Mouse (Mus musculus) embryonic facial prominence, embryonic 12.5 days (tissue): ENCODE data around the gene Fam189a1. TPM values are rescaled to one million over a fixed set of nuclear protein-coding genes. Genes with fewer than 3 reads are reported as not detected.

Experiments
- ATAC-seq: fragments of 200-750 bp; cut with Nextera tagmentation; 2 replicates; pipeline ENCODE4 v1.8.0; 2017; ENCODE audit not compliant: insufficient number of reproducible peaks, insufficient read depth, low FRiP score, low TSS enrichment
- H3K27ac ChIP-seq: fragments of 300-500 bp; sonication (generic); 2 replicates; pipeline ENCODE4 v1.5.1; 2016; ENCODE audit warnings: mild to moderate bottlenecking
- H3K27me3 ChIP-seq: fragments of 300-500 bp; sonication (generic); 2 replicates; pipeline ENCODE4 v1.6.1; 2016; ENCODE audit warnings: mild to moderate bottlenecking, moderate library complexity
- H3K36me3 ChIP-seq: fragments of 300-500 bp; sonication (generic); 2 replicates; pipeline ENCODE4 v1.6.1; 2016; ENCODE audit warnings: mild to moderate bottlenecking
- H3K4me1 ChIP-seq: fragments of 300-500 bp; sonication (generic); 2 replicates; pipeline ENCODE4 v1.6.1; 2016
- H3K4me2 ChIP-seq: fragments of 300-500 bp; sonication (generic); replicated peaks from 2 replicates; pipeline ENCODE4 v1.6.1; 2016; ENCODE audit warnings: mild to moderate bottlenecking, moderate library complexity
- H3K4me3 ChIP-seq: fragments of 300-500 bp; sonication (generic); 2 replicates; pipeline ENCODE4 v1.5.1; 2016; ENCODE audit warnings: mild to moderate bottlenecking
- H3K9ac ChIP-seq: fragments of 300-500 bp; sonication (generic); 2 replicates; pipeline ENCODE4 v1.6.1; 2016; ENCODE audit warnings: mild to moderate bottlenecking, moderate library complexity
- H3K9me3 ChIP-seq: fragments of 300-500 bp; sonication (generic); 2 replicates; pipeline ENCODE4 v1.6.1; 2016; ENCODE audit warnings: mild to moderate bottlenecking, moderate library complexity
- WGBS: fragments of 180-500 bp; shearing (Covaris S2); methylation state at CpG from one replicate; pipeline ENCODE4 v1.1.7; 2016; 5-methylcytosine and 5-hydroxymethylcytosine counted together
- polyA plus RNA-seq: library from polyadenylated mRNA; unstranded; fragments of >200 nt; fragmentation: Nextera tagmentation; extraction: Ambion mirVana; gene quantifications from 2 replicates; pipeline ENCODE4 v1.2.1, GENCODE M21; 2016

Gene Fam189a1
- polyA plus RNA-seq, 1 experiment from 2014 or later, result 2.9 TPM

- Histone ChIP-seq H3K4me3 (no peak overlapping the region), H3K4me1 (no peaks in the 10 kb centered on the region), H3K9me3 (no peaks in the 10 kb centered on the region), H3K27ac (no peak overlapping the region), H3K4me2 (no peak overlapping the region), H3K9ac (no peak overlapping the region), H3K27me3 (no peaks in the 10 kb centered on the region), H3K36me3 (no peaks in the 10 kb centered on the region)
- WGBS, result 37% methylated on average over 8 of the region's 8 CpGs
- ATAC-seq, result no peak
Measured at GRCm38 (mm10) chr7:64741333-64742307, 414.8 kb downstream of the Fam189a1 start.

GRCm38 (mm10) chr7:64739131-64739530, 417.2 kb downstream of the Fam189a1 start:
- 54% methylated on average over 11 of the region's 11 CpGs for WGBS
- no peak for ATAC-seq
- no peaks in the 10 kb centered on the region for H3K27me3 ChIP-seq
- H3K4me2 ChIP-seq, result no peak overlapping the region
- no peaks in the 10 kb centered on the region for H3K36me3 ChIP-seq
- H3K4me1 ChIP-seq, result no peaks in the 10 kb centered on the region
- H3K27ac ChIP-seq, result no peak overlapping the region
- H3K4me3 ChIP-seq, result no peak overlapping the region
- no peak overlapping the region for H3K9ac ChIP-seq
- no peaks in the 10 kb centered on the region for H3K9me3 ChIP-seq

GRCm38 (mm10) chr7:64729785-64730184, 426.6 kb downstream of the Fam189a1 start:
- Histone ChIP-seq H3K9me3 (no peaks in the 10 kb centered on the region), H3K4me3 (no peak overlapping the region), H3K27me3 (no peaks in the 10 kb centered on the region), H3K36me3 (no peaks in the 10 kb centered on the region), H3K4me2 (no peak overlapping the region), H3K4me1 (no peaks in the 10 kb centered on the region), H3K27ac (no peak overlapping the region), H3K9ac (no peak overlapping the region)
- WGBS, result 37% methylated on average over 7 of the region's 7 CpGs
- no peak for ATAC-seq

- H3K27ac ChIP-seq, result no peak overlapping the region
- no peaks in the 10 kb centered on the region for H3K9me3 ChIP-seq
- H3K36me3 ChIP-seq, result no peaks in the 10 kb centered on the region
- 74% methylated on average over 3 of the region's 3 CpGs for WGBS
- no peaks in the 10 kb centered on the region for H3K27me3 ChIP-seq
- H3K4me2 ChIP-seq, result no peak overlapping the region
- no peaks in the 10 kb centered on the region for H3K4me1 ChIP-seq
- H3K4me3 ChIP-seq, result no peak overlapping the region
- H3K9ac ChIP-seq, result no peak overlapping the region
- ATAC-seq, result no peak
Measured at GRCm38 (mm10) chr7:64728816-64729215, 427.6 kb downstream of the Fam189a1 start.

GRCm38 (mm10) chr7:64728181-64728591, 428.2 kb downstream of the Fam189a1 start:
- Histone ChIP-seq H3K4me3 (no peak overlapping the region), H3K9me3 (no peaks in the 10 kb centered on the region), H3K4me1 (no peaks in the 10 kb centered on the region), H3K27me3 (no peaks in the 10 kb centered on the region), H3K9ac (no peak overlapping the region), H3K4me2 (no peak overlapping the region), H3K27ac (no peak overlapping the region), H3K36me3 (no peaks in the 10 kb centered on the region)
- WGBS, result 86% methylated on average over 5 of the region's 5 CpGs
- no peak for ATAC-seq

GRCm38 (mm10) chr7:64725967-64726695, 430.2 kb downstream of the Fam189a1 start:
- Histone ChIP-seq H3K4me2 (no peak overlapping the region), H3K4me3 (no peak overlapping the region)

GRCm38 (mm10) chr7:64724409-64724808, 432.0 kb downstream of the Fam189a1 start:
- ATAC-seq, result no peak
- H3K27ac ChIP-seq, result no peak overlapping the region
- H3K36me3 ChIP-seq, result no peaks in the 10 kb centered on the region
- H3K4me3 ChIP-seq, result no peak overlapping the region
- no peaks in the 10 kb centered on the region for H3K27me3 ChIP-seq
- H3K4me1 ChIP-seq, result no peaks in the 10 kb centered on the region
- H3K4me2 ChIP-seq, result no peak overlapping the region
- H3K9me3 ChIP-seq, result no peaks in the 10 kb centered on the region
- H3K9ac ChIP-seq, result no peak overlapping the region
- 91% methylated on average over 1 of the region's 1 CpGs for WGBS

More at GRCm38 (mm10) chr7:64725967-64726695, 430.2 kb downstream of the Fam189a1 start:
- Histone ChIP-seq H3K9ac (no peak overlapping the region), H3K27me3 (no peaks in the 10 kb centered on the region), H3K4me1 (no peaks in the 10 kb centered on the region), H3K36me3 (no peaks in the 10 kb centered on the region), H3K9me3 (no peaks in the 10 kb centered on the region), H3K27ac (no peak overlapping the region)
- WGBS, result 78% methylated on average over 6 of the region's 6 CpGs
- ATAC-seq, result no peak

- Histone ChIP-seq H3K9me3 (no peaks in the 10 kb centered on the region), H3K4me3 (no peak overlapping the region), H3K27me3 (no peaks in the 10 kb centered on the region), H3K9ac (no peak overlapping the region), H3K4me2 (no peak overlapping the region), H3K4me1 (no peaks in the 10 kb centered on the region), H3K27ac (no peak overlapping the region), H3K36me3 (no peaks in the 10 kb centered on the region)
- 81% methylated on average over 3 of the region's 3 CpGs for WGBS
- no peak for ATAC-seq
Measured at GRCm38 (mm10) chr7:64723313-64723712, 433.1 kb downstream of the Fam189a1 start.

GRCm38 (mm10) chr7:64716286-64716685, 440.1 kb downstream of the Fam189a1 start:
- H3K9me3 ChIP-seq, result no peaks in the 10 kb centered on the region
- 56% methylated on average over 2 of the region's 2 CpGs for WGBS
- H3K36me3 ChIP-seq, result no peaks in the 10 kb centered on the region
- no peak for ATAC-seq
- no peak overlapping the region for H3K4me2 ChIP-seq
- no peak overlapping the region for H3K9ac ChIP-seq
- no peaks in the 10 kb centered on the region for H3K27me3 ChIP-seq
- H3K27ac ChIP-seq, result no peak overlapping the region
- no peaks in the 10 kb centered on the region for H3K4me1 ChIP-seq
- no peak overlapping the region for H3K4me3 ChIP-seq

GRCm38 (mm10) chr7:64709520-64710262, 446.7 kb downstream of the Fam189a1 start:
- Histone ChIP-seq H3K27me3 (no peaks in the 10 kb centered on the region), H3K27ac (no peak overlapping the region), H3K36me3 (no peaks in the 10 kb centered on the region), H3K4me2 (no peak overlapping the region), H3K4me3 (no peak overlapping the region), H3K9me3 (no peaks in the 10 kb centered on the region), H3K4me1 (no peaks in the 10 kb centered on the region), H3K9ac (no peak overlapping the region)
- WGBS, result 90% methylated on average over 13 of the region's 13 CpGs
- no peak for ATAC-seq

GRCm38 (mm10) chr7:64708176-64708575, 448.2 kb downstream of the Fam189a1 start:
- Histone ChIP-seq H3K9me3 (no peaks in the 10 kb centered on the region), H3K9ac (no peak overlapping the region), H3K4me2 (no peak overlapping the region), H3K4me3 (no peak overlapping the region), H3K27ac (no peak overlapping the region), H3K36me3 (no peaks in the 10 kb centered on the region), H3K27me3 (no peaks in the 10 kb centered on the region), H3K4me1 (no peaks in the 10 kb centered on the region)
- WGBS, result 78% methylated on average over 4 of the region's 4 CpGs
- ATAC-seq, result no peak
